Mouse (Mus musculus): ENCODE data around the gene Mrc1. TPM values are rescaled to one million over a fixed set of nuclear protein-coding genes. Genes with fewer than 3 reads are reported as not detected.
A peak's percentile ranks its signal among the peaks of the same experiment; 100 is the strongest.
"Not testable (repeated sequence)": the region's sequence is repeated elsewhere in the genome, so short reads cannot be mapped to it uniquely, and the experiment has no call there.

Gene Mrc1
- 5.0 and 5.3 TPM in 2 replicates for polyA plus RNA-seq (2015; fragmentation: Nextera tagmentation; extraction: Ambion mirVana)

- Histone ChIP-seq H3K9me3 (replicated peaks) (no peaks in the 10 kb centered on the region), H3K4me1 (0 out of 2 replicates have a peak, but pooled peaks cover 3% of the 10 kb centered on the region), H3K36me3 (no peaks in the 10 kb centered on the region), H3K4me3 (replicated peaks) (no peak within 1 kb of the TSS), H3K4me2 (no peak within 1 kb of the TSS), H3K9ac (no peak within 1 kb of the TSS), H3K27ac (no peak within 1 kb of the TSS), H3K27me3 (no peaks in the 10 kb centered on the region)
- no peak for ATAC-seq (replicated peaks; ENCODE audit: low FRiP score)
- WGBS, result 30% methylated on average over 3 of the region's 3 CpGs
These were observed at the start of gene Mrc1 for GRCm38 (mm10) chr2:14229149-14229548. Gene Mrc1 (plus strand): TSS chr2:14229392.

GRCm38 (mm10) chr2:14184375-14184774 lies 44.8 kb upstream of the Mrc1 start:
- no peak overlapping the region for H3K9ac ChIP-seq
- no peak overlapping the region for H3K4me2 ChIP-seq
- no peak overlapping the region for H3K4me3 ChIP-seq (replicated peaks)
- no peaks in the 10 kb centered on the region for H3K27me3 ChIP-seq
- ATAC-seq (replicated peaks; ENCODE audit: low FRiP score), result no peak
- H3K27ac ChIP-seq, result no peak overlapping the region
- H3K36me3 ChIP-seq, result no peaks in the 10 kb centered on the region
- H3K9me3 ChIP-seq (replicated peaks), result no peaks in the 10 kb centered on the region
- no peaks in the 10 kb centered on the region for H3K4me1 ChIP-seq

GRCm38 (mm10) chr2:14190684-14191083 lies 38.5 kb upstream of the Mrc1 start:
- 46% methylated on average over 4 of the region's 4 CpGs for WGBS
- ATAC-seq (replicated peaks; ENCODE audit: low FRiP score), result no peak

GRCm38 (mm10) chr2:14191601-14192000 lies 37.6 kb upstream of the Mrc1 start:
- Histone ChIP-seq H3K27me3 (no peaks in the 10 kb centered on the region), H3K4me1 (no peaks in the 10 kb centered on the region), H3K9me3 (replicated peaks) (no peaks in the 10 kb centered on the region), H3K36me3 (no peaks in the 10 kb centered on the region), H3K9ac (no peak overlapping the region), H3K27ac (no peak overlapping the region), H3K4me2 (no peak overlapping the region), H3K4me3 (replicated peaks) (no peak overlapping the region)
- WGBS, result 83% methylated on average over 4 of the region's 4 CpGs
- ATAC-seq (replicated peaks; ENCODE audit: low FRiP score), result no peak

More at GRCm38 (mm10) chr2:14190684-14191083, 38.5 kb upstream of the Mrc1 start:
- no peaks in the 10 kb centered on the region for H3K27me3 ChIP-seq
- H3K4me1 ChIP-seq, result no peaks in the 10 kb centered on the region
- H3K9ac ChIP-seq, result no peak overlapping the region
- H3K4me2 ChIP-seq, result no peak overlapping the region
- no peaks in the 10 kb centered on the region for H3K9me3 ChIP-seq (replicated peaks)
- no peak overlapping the region for H3K27ac ChIP-seq
- H3K36me3 ChIP-seq, result no peaks in the 10 kb centered on the region
- H3K4me3 ChIP-seq (replicated peaks), result no peak overlapping the region

- 72% methylated on average over 6 of the region's 6 CpGs for WGBS
- Histone ChIP-seq H3K4me2 (no peak overlapping the region), H3K4me3 (replicated peaks) (no peak overlapping the region), H3K27ac (no peak overlapping the region), H3K36me3 (no peaks in the 10 kb centered on the region), H3K4me1 (no peaks in the 10 kb centered on the region), H3K27me3 (no peaks in the 10 kb centered on the region), H3K9ac (no peak overlapping the region), H3K9me3 (replicated peaks) (no peaks in the 10 kb centered on the region)
- no peak for ATAC-seq (replicated peaks; ENCODE audit: low FRiP score)
These were observed 37.1 kb upstream of the Mrc1 start for GRCm38 (mm10) chr2:14192046-14192445.

GRCm38 (mm10) chr2:14198325-14198903 lies 30.8 kb upstream of the Mrc1 start:
- not testable (repeated sequence) for H3K36me3 ChIP-seq; H3K27me3 ChIP-seq; H3K4me2 ChIP-seq; H3K9me3 ChIP-seq (replicated peaks); H3K4me3 ChIP-seq (replicated peaks); H3K9ac ChIP-seq; ATAC-seq (replicated peaks; ENCODE audit: low FRiP score); H3K27ac ChIP-seq; H3K4me1 ChIP-seq
- 55% methylated on average over 1 of the region's 2 CpGs for WGBS

- H3K9ac ChIP-seq, result no peak overlapping the region
- no peaks in the 10 kb centered on the region for H3K36me3 ChIP-seq
- H3K4me3 ChIP-seq (replicated peaks), result no peak overlapping the region
- no peak overlapping the region for H3K27ac ChIP-seq
- H3K4me1 ChIP-seq, result no peaks in the 10 kb centered on the region
- H3K9me3 ChIP-seq (replicated peaks), result no peaks in the 10 kb centered on the region
- no peak overlapping the region for H3K4me2 ChIP-seq
- WGBS, result 46% methylated on average over 2 of the region's 2 CpGs
- no peaks in the 10 kb centered on the region for H3K27me3 ChIP-seq
- ATAC-seq (replicated peaks; ENCODE audit: low FRiP score), result no peak
These were observed 29.6 kb upstream of the Mrc1 start for GRCm38 (mm10) chr2:14199621-14200020.

GRCm38 (mm10) chr2:14200879-14201445 lies 28.2 kb upstream of the Mrc1 start:
- not testable (repeated sequence) for H3K4me2 ChIP-seq; H3K36me3 ChIP-seq; H3K4me1 ChIP-seq; H3K27me3 ChIP-seq; H3K9ac ChIP-seq; H3K9me3 ChIP-seq (replicated peaks); H3K27ac ChIP-seq; H3K4me3 ChIP-seq (replicated peaks); ATAC-seq (replicated peaks; ENCODE audit: low FRiP score)
- WGBS, result 20% methylated on average over 1 of the region's 2 CpGs

GRCm38 (mm10) chr2:14204308-14204707 lies 24.9 kb upstream of the Mrc1 start:
- H3K36me3 ChIP-seq, result no peaks in the 10 kb centered on the region
- H3K4me2 ChIP-seq, result no peak overlapping the region
- H3K9ac ChIP-seq, result no peak overlapping the region
- H3K4me1 ChIP-seq, result 0 out of 2 replicates have a peak, but pooled peaks cover 3% of the 10 kb centered on the region
- whole genome bisulfite sequencing, result 90% methylated on average over 1 of the region's 1 CpGs
- H3K27ac ChIP-seq, result no peak overlapping the region
- no peak overlapping the region for H3K4me3 ChIP-seq (replicated peaks)
- ATAC-seq (replicated peaks; ENCODE audit: low FRiP score), result no peak
- no peaks in the 10 kb centered on the region for H3K9me3 ChIP-seq (replicated peaks)
- H3K27me3 ChIP-seq, result no peaks in the 10 kb centered on the region

GRCm38 (mm10) chr2:14206798-14207197 lies 22.4 kb upstream of the Mrc1 start:
- ATAC-seq (replicated peaks; ENCODE audit: low FRiP score), result no peak
- Histone ChIP-seq H3K4me1 (0 out of 2 replicates have a peak, but pooled peaks cover 3% of the 10 kb centered on the region), H3K4me3 (replicated peaks) (no peak overlapping the region), H3K27me3 (no peaks in the 10 kb centered on the region), H3K36me3 (no peaks in the 10 kb centered on the region), H3K4me2 (no peak overlapping the region), H3K9me3 (replicated peaks) (no peaks in the 10 kb centered on the region), H3K27ac (no peak overlapping the region), H3K9ac (no peak overlapping the region)
- WGBS, result 80% methylated on average over 4 of the region's 4 CpGs

- Histone ChIP-seq H3K9me3 (replicated peaks) (no peaks in the 10 kb centered on the region), H3K27ac (no peak overlapping the region)
- 90% methylated on average over 1 of the region's 1 CpGs for WGBS
These were observed 18.5 kb upstream of the Mrc1 start for GRCm38 (mm10) chr2:14210731-14211130.

GRCm38 (mm10) chr2:14211606-14212005 lies 17.6 kb upstream of the Mrc1 start:
- Histone ChIP-seq H3K9ac (no peak overlapping the region), H3K4me2 (no peak overlapping the region), H3K27ac (no peak overlapping the region), H3K27me3 (no peaks in the 10 kb centered on the region), H3K9me3 (replicated peaks) (no peaks in the 10 kb centered on the region), H3K36me3 (no peaks in the 10 kb centered on the region), H3K4me3 (replicated peaks) (no peak overlapping the region), H3K4me1 (0 out of 2 replicates have a peak, but pooled peaks cover 3% of the 10 kb centered on the region)
- peak; percentile 74 for ATAC-seq (replicated peaks; ENCODE audit: low FRiP score)

More at GRCm38 (mm10) chr2:14210731-14211130, 18.5 kb upstream of the Mrc1 start:
- H3K4me3 ChIP-seq (replicated peaks), result no peak overlapping the region
- H3K36me3 ChIP-seq, result no peaks in the 10 kb centered on the region
- ATAC-seq (replicated peaks; ENCODE audit: low FRiP score), result no peak
- H3K4me2 ChIP-seq, result no peak overlapping the region
- 0 out of 2 replicates have a peak, but pooled peaks cover 3% of the 10 kb centered on the region for H3K4me1 ChIP-seq
- no peaks in the 10 kb centered on the region for H3K27me3 ChIP-seq
- H3K9ac ChIP-seq, result no peak overlapping the region

- H3K4me3 ChIP-seq (replicated peaks), result no peak overlapping the region
These were observed 14.4 kb upstream of the Mrc1 start for GRCm38 (mm10) chr2:14214764-14215163.

More at GRCm38 (mm10) chr2:14214764-14215163, 14.4 kb upstream of the Mrc1 start:
- no peak for ATAC-seq (replicated peaks; ENCODE audit: low FRiP score)
- Histone ChIP-seq H3K27ac (no peak overlapping the region), H3K4me1 (no peaks in the 10 kb centered on the region), H3K9me3 (replicated peaks) (no peaks in the 10 kb centered on the region), H3K4me2 (no peak overlapping the region), H3K9ac (no peak overlapping the region), H3K36me3 (no peaks in the 10 kb centered on the region), H3K27me3 (no peaks in the 10 kb centered on the region)
- WGBS, result 55% methylated on average over 3 of the region's 3 CpGs
